Mouse (Mus musculus) midbrain, postnatal 0 days (tissue): ENCODE measurements around the gene Ppp1r9a. TPM values are rescaled to one million over a fixed set of nuclear protein-coding genes. Genes with fewer than 3 reads are reported as not detected.
"Not testable (repeated sequence)": the region's sequence is repeated elsewhere in the genome, so short reads cannot be mapped to it uniquely, and the experiment has no call there.

Source experiments
- ATAC-seq: fragments of 200-750 bp; cut with Nextera tagmentation; 2 replicates; pipeline ENCODE4 v1.8.0; 2017; ENCODE audit warnings: moderate number of reproducible peaks, mild to moderate bottlenecking, moderate TSS enrichment, moderate library complexity; ENCODE audit not compliant: low FRiP score
- DNase-seq: peaks from one replicate; pipeline ENCODE4 v3.0.0-alpha.2; 2015; ENCODE audit warnings: low spot score
- H3K27ac ChIP-seq: fragments of 300-500 bp; sonication (generic); 2 replicates; pipeline ENCODE4 v1.5.1; 2014; ENCODE audit warnings: low read depth, mild to moderate bottlenecking, low read length, mixed read lengths
- H3K27me3 ChIP-seq: fragments of 300-500 bp; sonication (generic); 2 replicates; pipeline ENCODE4 v1.6.1; 2014; ENCODE audit warnings: low read length, control low read depth, mixed read lengths; ENCODE audit not compliant: insufficient read depth
- H3K36me3 ChIP-seq: fragments of 300-500 bp; sonication (generic); 2 replicates; pipeline ENCODE4 v1.6.1; 2014; ENCODE audit warnings: low read length, control low read depth, mixed read lengths; ENCODE audit not compliant: insufficient read depth
- H3K4me1 ChIP-seq: fragments of 300-500 bp; sonication (generic); 2 replicates; pipeline ENCODE4 v1.6.1; 2014; ENCODE audit warnings: mild to moderate bottlenecking, control low read depth, antibody characterized with exemption, low read length, mixed read lengths; ENCODE audit not compliant: insufficient read depth
- H3K4me2 ChIP-seq: fragments of 300-500 bp; sonication (generic); 2 replicates; pipeline ENCODE4 v1.6.1; 2014; ENCODE audit warnings: low read depth, mild to moderate bottlenecking, low read length, mixed read lengths; ENCODE audit not compliant: poor library complexity, severe bottlenecking
- H3K4me3 ChIP-seq: fragments of 300-500 bp; sonication (generic); 2 replicates; pipeline ENCODE4 v1.5.1; 2014; ENCODE audit warnings: low read depth, mild to moderate bottlenecking, low read length, moderate library complexity
- H3K9ac ChIP-seq: fragments of 300-500 bp; sonication (generic); replicated peaks from 2 replicates; pipeline ENCODE4 v1.6.1; 2014; ENCODE audit warnings: mild to moderate bottlenecking, low read length, moderate library complexity, mixed read lengths; ENCODE audit not compliant: poor library complexity, severe bottlenecking
- H3K9me3 ChIP-seq: fragments of 300-500 bp; sonication (generic); 2 replicates; pipeline ENCODE4 v1.6.1; 2016; ENCODE audit warnings: low read length, control low read depth
- CTCF ChIP-seq: IDR thresholded peaks from 2 replicates; pipeline ENCODE4 v1.5.1; 2016; ENCODE audit warnings: antibody characterized with exemption, mild to moderate bottlenecking
- WGBS: fragments of 180-500 bp; shearing (Covaris S2); extraction: QIAGEN DNeasy Blood & Tissue Kit; methylation state at CpG from one replicate; pipeline ENCODE4 v1.1.7; 2014; 5-methylcytosine and 5-hydroxymethylcytosine counted together
- polyA plus RNA-seq: library from polyadenylated mRNA; unstranded; fragments of >200 nt; fragmentation: Nextera tagmentation; extraction: Ambion mirVana; gene quantifications from 2 replicates; pipeline ENCODE4 v1.2.1, GENCODE M21; 2015
- total RNA-seq: library from RNA; depleted of rRNA; stranded (reverse); fragments of >200 nt; gene quantifications from 2 replicates; pipeline ENCODE4 v1.2.3, GENCODE M21; 2014

The Ppp1r9a gene
- total and polyA plus RNA-seq, 2 experiments from 2014 or later, result 43.6 to 66.3 TPM

GRCm38 (mm10) chr6:4899906-4900305, 2.8 kb upstream of the Ppp1r9a start:
- ATAC-seq (no peak), DNase-seq (no peak)
- H3K36me3 ChIP-seq, result no peaks in the 10 kb centered on the region
- H3K9ac ChIP-seq, result no peak overlapping the region
- no peak for TF ChIP-seq CTCF
- H3K4me2 ChIP-seq, result no peak overlapping the region
- no peak overlapping the region for H3K27ac ChIP-seq
- H3K4me3 ChIP-seq, result no peak overlapping the region
- no peaks in the 10 kb centered on the region for H3K9me3 ChIP-seq
- 93% methylated on average over 6 of the region's 6 CpGs for WGBS
- no peaks in the 10 kb centered on the region for H3K27me3 ChIP-seq
- no peaks in the 10 kb centered on the region for H3K4me1 ChIP-seq

- Histone ChIP-seq H3K9me3 (no peaks in the 10 kb centered on the region), H3K27me3 (no peaks in the 10 kb centered on the region), H3K9ac (peak overlapping the region; percentile 95), H3K4me3 (peak overlapping the region; percentile 92), H3K4me1 (peaks cover 15% of the 10 kb centered on the region; the same call in 1 of the 2 replicates), H3K4me2 (peak overlapping the region; percentile 81), H3K27ac (peak overlapping the region; percentile 96), H3K36me3 (no peaks in the 10 kb centered on the region)
- TF ChIP-seq CTCF, result no peak
- under 1% methylated on average over 44 of the region's 77 CpGs for WGBS
- ATAC-seq, result peak; percentile 84
- DNase-seq, result peak; percentile 55
These were observed 773 bp downstream of the Ppp1r9a start for GRCm38 (mm10) chr6:4903325-4904054.

GRCm38 (mm10) chr6:4904055-4904450, 1.3 kb downstream of the Ppp1r9a start:
- Histone ChIP-seq H3K4me1 (peaks cover 18% of the 10 kb centered on the region; the same call in 1 of the 2 replicates), H3K27ac (peak overlapping the region; percentile 96), H3K36me3 (no peaks in the 10 kb centered on the region), H3K27me3 (no peaks in the 10 kb centered on the region), H3K4me3 (peak overlapping the region; percentile 92), H3K4me2 (peak overlapping the region; percentile 81), H3K9me3 (no peaks in the 10 kb centered on the region), H3K9ac (peak overlapping the region; percentile 95)
- ATAC-seq (peak; percentile 21; the same call in 1 of the 2 replicates), DNase-seq (no peak)
- TF ChIP-seq CTCF, result no peak
- WGBS, result 3% methylated on average over 9 of the region's 9 CpGs

GRCm38 (mm10) chr6:4910042-4910634, 7.4 kb downstream of the Ppp1r9a start:
- Histone ChIP-seq H3K9me3 (no peaks in the 10 kb centered on the region), H3K9ac (no peak overlapping the region), H3K36me3 (no peaks in the 10 kb centered on the region), H3K27me3 (no peaks in the 10 kb centered on the region), H3K27ac (no peak overlapping the region), H3K4me2 (no peak overlapping the region), H3K4me1 (peaks cover 18% of the 10 kb centered on the region; the same call in 1 of the 2 replicates), H3K4me3 (no peak overlapping the region)
- no peak for TF ChIP-seq CTCF
- DNase-seq (no peak), ATAC-seq (no peak)
- 51% methylated on average over 10 of the region's 10 CpGs for WGBS

- Histone ChIP-seq H3K27ac (no peak overlapping the region), H3K9me3 (no peaks in the 10 kb centered on the region), H3K36me3 (no peaks in the 10 kb centered on the region), H3K4me1 (no peaks in the 10 kb centered on the region), H3K4me2 (no peak overlapping the region), H3K9ac (no peak overlapping the region), H3K27me3 (no peaks in the 10 kb centered on the region), H3K4me3 (no peak overlapping the region)
- DNase-seq (no peak), ATAC-seq (no peak)
- 92% methylated on average over 5 of the region's 5 CpGs for WGBS
- no peak for TF ChIP-seq CTCF
These were observed 15.8 kb downstream of the Ppp1r9a start for GRCm38 (mm10) chr6:4918470-4918869.

- ATAC-seq, H3K27me3 ChIP-seq, H3K9ac ChIP-seq, H3K27ac ChIP-seq, H3K36me3 ChIP-seq, DNase-seq, H3K4me2 ChIP-seq, H3K4me1 ChIP-seq, H3K9me3 ChIP-seq, H3K4me3 ChIP-seq: not testable (repeated sequence)
These were observed 21.1 kb downstream of the Ppp1r9a start for GRCm38 (mm10) chr6:4923791-4924190.
